Mouse (Mus musculus) neural tube, embryonic 12.5 days (tissue): Measurements from ENCODE around the gene 5830473C10Rik. TPM values are rescaled to one million over a fixed set of nuclear protein-coding genes. Genes with fewer than 3 reads are reported as not detected.
A peak's percentile ranks its signal among the peaks of the same experiment; 100 is the strongest.

Source experiments
- ATAC-seq: fragments of 200-750 bp; cut with Nextera tagmentation; 2 replicates; pipeline ENCODE4 v1.8.0; 2017; ENCODE audit warnings: low read depth, mild to moderate bottlenecking, moderate TSS enrichment, moderate library complexity; ENCODE audit not compliant: low FRiP score
- H3K27ac ChIP-seq: fragments of 300-500 bp; sonication (generic); 2 replicates; pipeline ENCODE4 v1.5.1; 2016
- H3K27me3 ChIP-seq: fragments of 300-500 bp; sonication (generic); replicated peaks from 2 replicates; pipeline ENCODE4 v1.6.1; 2016; ENCODE audit warnings: mild to moderate bottlenecking
- H3K36me3 ChIP-seq: fragments of 300-500 bp; sonication (generic); 2 replicates; pipeline ENCODE4 v1.6.1; 2016; ENCODE audit warnings: mild to moderate bottlenecking
- H3K4me1 ChIP-seq: fragments of 300-500 bp; sonication (generic); 2 replicates; pipeline ENCODE4 v1.6.1; 2016
- H3K4me2 ChIP-seq: fragments of 300-500 bp; sonication (generic); replicated peaks from 2 replicates; pipeline ENCODE4 v1.6.1; 2016; ENCODE audit warnings: mild to moderate bottlenecking
- H3K4me3 ChIP-seq: fragments of 300-500 bp; sonication (generic); 2 replicates; pipeline ENCODE4 v1.5.1; 2016
- H3K9ac ChIP-seq: fragments of 300-500 bp; sonication (generic); 2 replicates; pipeline ENCODE4 v1.6.1; 2016; ENCODE audit warnings: mild to moderate bottlenecking
- H3K9me3 ChIP-seq: fragments of 300-500 bp; sonication (generic); 2 replicates; pipeline ENCODE4 v1.6.1; 2016; ENCODE audit warnings: mild to moderate bottlenecking
- WGBS: fragments of 180-500 bp; shearing (Covaris S2); methylation state at CpG from one replicate; pipeline ENCODE4 v1.1.7; 2016; 5-methylcytosine and 5-hydroxymethylcytosine counted together
- polyA plus RNA-seq: library from polyadenylated mRNA; unstranded; fragments of >200 nt; fragmentation: Nextera tagmentation; extraction: Ambion mirVana; gene quantifications from 2 replicates; pipeline ENCODE4 v1.2.1, GENCODE M21; 2016

The 5830473C10Rik gene
- polyA plus RNA-seq, 1 experiment from 2014 or later: not detected

- WGBS: 21% methylated on average over 3 of the region's 3 CpGs
- no peaks in the 10 kb centered on the region for H3K4me1 ChIP-seq
- H3K4me2 ChIP-seq: no peak overlapping the region
- no peak overlapping the region for H3K9ac ChIP-seq
- H3K27ac ChIP-seq: no peak overlapping the region
- H3K4me3 ChIP-seq: no peak overlapping the region
- no peaks in the 10 kb centered on the region for H3K9me3 ChIP-seq
- no peak for ATAC-seq
- no peaks in the 10 kb centered on the region for H3K36me3 ChIP-seq
- H3K27me3 ChIP-seq: no peaks in the 10 kb centered on the region
Measured at GRCm38 (mm10) chr5:90571216-90571615, 10.3 kb downstream of the 5830473C10Rik start.

DNA sequence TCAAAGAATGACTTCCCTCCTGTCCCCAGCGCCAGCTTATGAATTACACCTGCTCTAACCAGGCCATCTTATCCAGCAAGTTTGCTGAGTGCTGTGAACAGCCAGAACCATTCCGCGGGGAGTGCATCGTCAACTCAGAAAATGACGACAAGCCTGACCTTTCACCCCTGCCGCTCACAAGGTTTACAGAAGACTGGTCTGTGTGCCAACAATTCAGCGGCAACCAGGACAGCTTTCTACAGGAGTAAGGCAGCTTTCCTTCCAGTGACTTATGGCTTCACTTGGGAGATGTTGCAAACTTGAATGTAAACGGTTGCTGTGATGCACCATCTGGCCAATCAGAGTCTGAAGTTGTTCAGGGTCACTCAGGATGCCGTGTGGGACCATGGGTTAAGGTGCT, 16.8 kb downstream of the 5830473C10Rik start:
- no peak overlapping the region for H3K9ac ChIP-seq
- H3K4me3 ChIP-seq: no peak overlapping the region
- H3K36me3 ChIP-seq: no peaks in the 10 kb centered on the region
- no peak overlapping the region for H3K4me2 ChIP-seq
- no peak overlapping the region for H3K27ac ChIP-seq
- ATAC-seq: no peak
- no peaks in the 10 kb centered on the region for H3K9me3 ChIP-seq
- 84% methylated on average over 9 of the region's 9 CpGs for WGBS
- H3K27me3 ChIP-seq: no peaks in the 10 kb centered on the region
- no peaks in the 10 kb centered on the region for H3K4me1 ChIP-seq

- H3K4me3 ChIP-seq: no peak overlapping the region
- no peak for ATAC-seq
- H3K4me1 ChIP-seq: no peaks in the 10 kb centered on the region
- H3K27me3 ChIP-seq: no peaks in the 10 kb centered on the region
- WGBS: 92% methylated on average over 9 of the region's 9 CpGs
- H3K4me2 ChIP-seq: no peak overlapping the region
- no peaks in the 10 kb centered on the region for H3K36me3 ChIP-seq
- H3K27ac ChIP-seq: no peak overlapping the region
- no peaks in the 10 kb centered on the region for H3K9me3 ChIP-seq
- H3K9ac ChIP-seq: no peak overlapping the region
Measured at GRCm38 (mm10) chr5:90579556-90579955, 18.6 kb downstream of the 5830473C10Rik start.

DNA sequence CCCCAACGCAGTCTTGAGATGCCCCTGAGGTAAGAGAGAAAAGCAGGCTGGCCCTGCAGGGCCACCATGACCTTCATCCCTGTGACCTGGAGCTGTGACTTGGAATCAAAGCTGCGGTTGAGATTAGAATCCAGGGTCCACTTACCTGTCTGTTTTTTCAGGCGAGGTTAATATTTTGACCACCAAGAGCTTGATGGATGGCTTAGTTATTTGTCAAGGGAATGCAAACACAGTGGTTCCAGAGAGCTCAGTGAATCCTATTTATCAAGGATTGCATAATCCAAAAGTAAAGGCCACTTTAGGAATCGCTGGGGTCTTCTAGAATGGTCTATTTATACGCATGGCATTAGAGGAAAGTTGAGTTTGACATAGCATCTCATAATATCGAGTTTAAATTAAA, 21.3 kb downstream of the 5830473C10Rik start:
- ATAC-seq: no peak
- H3K4me3 ChIP-seq: no peak overlapping the region
- H3K9ac ChIP-seq: no peak overlapping the region
- no peak overlapping the region for H3K4me2 ChIP-seq
- H3K36me3 ChIP-seq: no peaks in the 10 kb centered on the region
- H3K9me3 ChIP-seq: no peaks in the 10 kb centered on the region
- H3K27ac ChIP-seq: no peak overlapping the region
- 92% methylated on average over 6 of the region's 6 CpGs for WGBS
- H3K4me1 ChIP-seq: no peaks in the 10 kb centered on the region
- no peaks in the 10 kb centered on the region for H3K27me3 ChIP-seq

- Histone ChIP-seq H3K4me2 (no peak overlapping the region), H3K27ac (no peak overlapping the region), H3K36me3 (no peaks in the 10 kb centered on the region), H3K4me1 (no peaks in the 10 kb centered on the region), H3K9me3 (no peaks in the 10 kb centered on the region), H3K27me3 (no peaks in the 10 kb centered on the region), H3K4me3 (no peak overlapping the region), H3K9ac (no peak overlapping the region)
- ATAC-seq: no peak
- 86% methylated on average over 7 of the region's 7 CpGs for WGBS
Measured at GRCm38 (mm10) chr5:90584799-90585198, 23.9 kb downstream of the 5830473C10Rik start.

GRCm38 (mm10) chr5:90586511-90586910, 25.6 kb downstream of the 5830473C10Rik start:
- Histone ChIP-seq H3K27me3 (no peaks in the 10 kb centered on the region), H3K27ac (no peak overlapping the region), H3K36me3 (no peaks in the 10 kb centered on the region), H3K9ac (no peak overlapping the region), H3K9me3 (no peaks in the 10 kb centered on the region), H3K4me3 (no peak overlapping the region), H3K4me1 (no peaks in the 10 kb centered on the region), H3K4me2 (no peak overlapping the region)
- 77% methylated on average over 5 of the region's 5 CpGs for WGBS
- no peak for ATAC-seq

DNA sequence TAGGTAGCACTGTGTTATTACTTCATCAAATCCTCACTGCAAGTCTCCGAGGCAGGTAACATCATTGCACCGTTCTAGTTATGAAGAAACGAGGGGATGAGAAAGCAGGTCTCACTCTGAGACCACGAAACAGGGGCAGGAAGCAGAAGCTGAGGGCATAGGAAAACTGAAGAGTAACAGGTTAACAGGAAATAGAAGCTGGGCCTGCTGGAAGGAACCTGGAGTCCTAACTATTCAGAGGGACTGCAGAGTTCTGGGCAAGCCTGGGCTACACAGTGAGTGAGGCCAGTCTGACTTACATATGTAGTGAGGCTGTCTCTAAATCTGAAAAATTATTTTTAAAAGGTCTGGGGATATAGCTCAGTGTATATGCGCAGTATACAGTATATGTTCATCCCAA, 27.2 kb downstream of the 5830473C10Rik start:
- Histone ChIP-seq H3K4me1 (no peaks in the 10 kb centered on the region), H3K9me3 (no peaks in the 10 kb centered on the region), H3K27me3 (no peaks in the 10 kb centered on the region), H3K9ac (no peak overlapping the region), H3K4me3 (no peak overlapping the region), H3K27ac (no peak overlapping the region), H3K4me2 (no peak overlapping the region), H3K36me3 (no peaks in the 10 kb centered on the region)
- ATAC-seq: no peak
- WGBS: 91% methylated on average over 5 of the region's 5 CpGs

- 25% methylated on average over 25 of the region's 25 CpGs for WGBS
- Histone ChIP-seq H3K4me1 (no peaks in the 10 kb centered on the region), H3K27me3 (no peaks in the 10 kb centered on the region), H3K36me3 (no peaks in the 10 kb centered on the region), H3K9me3 (no peaks in the 10 kb centered on the region), H3K27ac (no peak overlapping the region), H3K4me2 (peak overlapping the region; percentile 65), H3K4me3 (peak overlapping the region; percentile 27; the same call in 1 of the 2 replicates), H3K9ac (0 out of 2 replicates have a peak overlapping the region, but pooled peaks have one; percentile 21)
- ATAC-seq: peak; percentile 67
Measured at GRCm38 (mm10) chr5:90588708-90589595, 28.0 kb downstream of the 5830473C10Rik start.

GRCm38 (mm10) chr5:90590676-90591075, 29.8 kb downstream of the 5830473C10Rik start:
- Histone ChIP-seq H3K9me3 (no peaks in the 10 kb centered on the region), H3K9ac (no peak overlapping the region), H3K4me3 (no peak overlapping the region), H3K27me3 (no peaks in the 10 kb centered on the region), H3K4me2 (no peak overlapping the region), H3K36me3 (no peaks in the 10 kb centered on the region), H3K4me1 (no peaks in the 10 kb centered on the region), H3K27ac (no peak overlapping the region)
- ATAC-seq: no peak
- 88% methylated on average over 10 of the region's 10 CpGs for WGBS

GRCm38 (mm10) chr5:90591936-90592335, 31.0 kb downstream of the 5830473C10Rik start:
- Histone ChIP-seq H3K9me3 (no peaks in the 10 kb centered on the region), H3K36me3 (no peaks in the 10 kb centered on the region), H3K27me3 (no peaks in the 10 kb centered on the region), H3K4me2 (no peak overlapping the region), H3K27ac (no peak overlapping the region), H3K9ac (no peak overlapping the region), H3K4me1 (no peaks in the 10 kb centered on the region), H3K4me3 (no peak overlapping the region)
- no peak for ATAC-seq
- WGBS: 87% methylated on average over 6 of the region's 6 CpGs

GRCm38 (mm10) chr5:90594945-90595344, 34.0 kb downstream of the 5830473C10Rik start:
- Histone ChIP-seq H3K9me3 (no peaks in the 10 kb centered on the region), H3K27me3 (no peaks in the 10 kb centered on the region), H3K36me3 (no peaks in the 10 kb centered on the region), H3K4me3 (no peak overlapping the region), H3K9ac (no peak overlapping the region), H3K4me2 (no peak overlapping the region), H3K27ac (no peak overlapping the region), H3K4me1 (no peaks in the 10 kb centered on the region)
- no peak for ATAC-seq
- WGBS: 89% methylated on average over 13 of the region's 13 CpGs

DNA sequence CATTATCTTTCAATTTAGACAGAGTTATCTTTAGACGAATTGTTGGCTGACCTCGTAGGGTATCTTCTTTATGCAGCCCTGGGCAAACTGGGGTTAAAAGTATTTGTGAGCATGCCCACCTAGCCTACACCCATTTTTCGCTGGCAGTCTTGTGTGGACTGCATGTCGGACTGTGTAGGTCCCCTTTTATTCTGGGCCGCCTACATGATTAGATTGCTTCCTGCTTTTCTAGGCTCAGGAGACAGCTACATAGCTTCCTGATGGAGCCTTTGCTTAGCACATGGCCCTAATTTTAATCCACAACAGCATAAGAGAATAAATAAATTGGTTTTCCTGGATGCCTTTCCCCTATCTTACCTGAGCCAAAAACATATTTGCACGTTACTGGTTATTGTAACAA, 35.2 kb downstream of the 5830473C10Rik start:
- ATAC-seq: no peak
- Histone ChIP-seq H3K9ac (no peak overlapping the region), H3K36me3 (no peaks in the 10 kb centered on the region), H3K4me3 (no peak overlapping the region), H3K4me1 (no peaks in the 10 kb centered on the region), H3K4me2 (no peak overlapping the region), H3K9me3 (no peaks in the 10 kb centered on the region), H3K27ac (no peak overlapping the region), H3K27me3 (no peaks in the 10 kb centered on the region)
- 88% methylated on average over 6 of the region's 6 CpGs for WGBS

DNA sequence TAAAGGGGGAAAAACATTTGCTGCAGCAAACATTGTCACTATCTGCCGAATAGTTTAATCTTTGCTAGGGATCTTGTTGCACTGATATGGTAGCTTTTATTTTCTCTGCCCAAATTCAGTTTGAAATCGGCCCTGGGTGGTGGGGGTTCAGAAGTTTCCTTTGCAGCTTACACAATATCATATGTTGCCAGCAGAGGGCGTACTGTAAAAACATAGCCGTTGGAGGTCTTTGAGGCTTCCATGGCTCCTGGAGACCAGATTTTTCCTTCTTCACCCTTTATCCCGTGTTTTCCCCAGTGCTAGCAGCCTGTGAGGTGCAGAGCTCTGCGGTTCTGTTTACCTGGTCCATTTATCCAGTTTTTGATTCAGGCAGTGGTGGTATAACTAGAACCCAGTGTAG, 40.6 kb downstream of the 5830473C10Rik start:
- 22% methylated on average over 6 of the region's 6 CpGs for WGBS
- ATAC-seq: no peak; the same call in 1 of the 2 replicates
- Histone ChIP-seq H3K9ac (no peak overlapping the region), H3K4me1 (no peaks in the 10 kb centered on the region), H3K4me2 (no peak overlapping the region), H3K27ac (no peak overlapping the region), H3K36me3 (no peaks in the 10 kb centered on the region), H3K27me3 (no peaks in the 10 kb centered on the region), H3K4me3 (no peak overlapping the region), H3K9me3 (no peaks in the 10 kb centered on the region)
